Mouse (Mus musculus) kidney, embryonic 14.5 days (tissue): Measurements from ENCODE around the gene Sys1. TPM values are rescaled to one million over a fixed set of nuclear protein-coding genes. Genes with fewer than 3 reads are reported as not detected.
A peak's percentile ranks its signal among the peaks of the same experiment; 100 is the strongest.

Experiments
- ATAC-seq: fragments of 200-750 bp; cut with Nextera tagmentation; 2 replicates; pipeline ENCODE4 v1.8.0; 2017; ENCODE audit warnings: moderate number of reproducible peaks, mild to moderate bottlenecking, moderate TSS enrichment, moderate library complexity; ENCODE audit not compliant: low FRiP score, low TSS enrichment
- H3K27ac ChIP-seq: fragments of 300-500 bp; sonication (generic); 2 replicates; pipeline ENCODE4 v1.5.1; 2014; ENCODE audit warnings: low read depth, mild to moderate bottlenecking, low read length, moderate library complexity, mixed read lengths
- H3K27me3 ChIP-seq: fragments of 300-500 bp; sonication (generic); 2 replicates; pipeline ENCODE4 v1.6.1; 2014; ENCODE audit warnings: mild to moderate bottlenecking, low read length; ENCODE audit not compliant: control insufficient read depth, insufficient read depth
- H3K36me3 ChIP-seq: fragments of 300-500 bp; sonication (generic); 2 replicates; pipeline ENCODE4 v1.6.1; 2014; ENCODE audit warnings: low read length, mixed read lengths; ENCODE audit not compliant: control insufficient read depth, insufficient read depth
- H3K4me1 ChIP-seq: fragments of 300-500 bp; sonication (generic); 2 replicates; pipeline ENCODE4 v1.6.1; 2014; ENCODE audit warnings: low read length, mixed read lengths; ENCODE audit not compliant: control insufficient read depth, insufficient read depth
- H3K4me2 ChIP-seq: fragments of 300-500 bp; sonication (generic); replicated peaks from 2 replicates; pipeline ENCODE4 v1.6.1; 2014; ENCODE audit warnings: low read depth, mild to moderate bottlenecking, low read length
- H3K4me3 ChIP-seq: fragments of 300-500 bp; sonication (generic); 2 replicates; pipeline ENCODE4 v1.5.1; 2014; ENCODE audit warnings: mild to moderate bottlenecking, low read length
- H3K9ac ChIP-seq: fragments of 300-500 bp; sonication (generic); 2 replicates; pipeline ENCODE4 v1.6.1; 2014; ENCODE audit warnings: low read depth, mild to moderate bottlenecking, low read length, moderate library complexity
- H3K9me3 ChIP-seq: fragments of 300-500 bp; sonication (generic); 2 replicates; pipeline ENCODE4 v1.6.1; 2016; ENCODE audit warnings: low read length; ENCODE audit not compliant: control insufficient read depth
- WGBS: fragments of 180-500 bp; shearing (Covaris S2); extraction: QIAGEN DNeasy Blood & Tissue Kit; methylation state at CpG from one replicate; pipeline ENCODE4 v1.1.7; 2014; 5-methylcytosine and 5-hydroxymethylcytosine counted together
- polyA plus RNA-seq: library from polyadenylated mRNA; unstranded; fragments of >200 nt; fragmentation: Nextera tagmentation; extraction: Ambion mirVana; gene quantifications from 2 replicates; pipeline ENCODE4 v1.2.1, GENCODE M21; 2014

Sys1 gene
- polyA plus RNA-seq, 1 experiment from 2014 or later = 69.4 TPM

- Histone ChIP-seq H3K27me3 (no peaks in the 10 kb centered on the region), H3K4me1 (peaks cover 12% of the 10 kb centered on the region), H3K9me3 (no peaks in the 10 kb centered on the region), H3K9ac (no peak overlapping the region), H3K4me2 (no peak overlapping the region), H3K4me3 (no peak overlapping the region), H3K27ac (no peak overlapping the region), H3K36me3 (peaks cover 22% of the 10 kb centered on the region; the same call in 1 of the 2 replicates)
- no peak for ATAC-seq
- 83% methylated on average over 15 of the region's 15 CpGs for WGBS
Measured at GRCm38 (mm10) chr2:164422675-164423393, 33.9 kb upstream of the Sys1 start.

GRCm38 (mm10) chr2:164423464-164423863 is 33.3 kb upstream of the Sys1 start:
- ATAC-seq = no peak
- Histone ChIP-seq H3K4me2 (no peak overlapping the region), H3K9ac (no peak overlapping the region), H3K27me3 (no peaks in the 10 kb centered on the region), H3K9me3 (no peaks in the 10 kb centered on the region), H3K4me1 (peaks cover 11% of the 10 kb centered on the region), H3K27ac (no peak overlapping the region), H3K36me3 (peaks cover 26% of the 10 kb centered on the region; the same call in 1 of the 2 replicates), H3K4me3 (no peak overlapping the region)
- WGBS = 73% methylated on average over 11 of the region's 11 CpGs

- no peak overlapping the region for H3K4me2 ChIP-seq
- H3K9ac ChIP-seq = no peak overlapping the region
- no peak overlapping the region for H3K27ac ChIP-seq
- ATAC-seq = no peak
- peaks cover 34% of the 10 kb centered on the region; the same call in 1 of the 2 replicates for H3K36me3 ChIP-seq
- no peaks in the 10 kb centered on the region for H3K27me3 ChIP-seq
- WGBS = 89% methylated on average over 8 of the region's 8 CpGs
- no peak overlapping the region for H3K4me3 ChIP-seq
- no peaks in the 10 kb centered on the region for H3K9me3 ChIP-seq
- H3K4me1 ChIP-seq = peaks cover 4% of the 10 kb centered on the region; the same call in 1 of the 2 replicates
Measured at GRCm38 (mm10) chr2:164424406-164424805, 32.4 kb upstream of the Sys1 start.

- Histone ChIP-seq H3K36me3 (peaks cover 35% of the 10 kb centered on the region; the same call in 1 of the 2 replicates), H3K9ac (no peak overlapping the region), H3K27ac (no peak overlapping the region), H3K9me3 (no peaks in the 10 kb centered on the region), H3K4me1 (peaks cover under 1% of the 10 kb centered on the region; the same call in 1 of the 2 replicates), H3K4me3 (no peak overlapping the region), H3K4me2 (no peak overlapping the region), H3K27me3 (no peaks in the 10 kb centered on the region)
- no peak for ATAC-seq
- 84% methylated on average over 5 of the region's 5 CpGs for WGBS
Measured at GRCm38 (mm10) chr2:164425401-164425800, 31.4 kb upstream of the Sys1 start.

- no peak overlapping the region for H3K4me3 ChIP-seq
- 26% methylated on average over 12 of the region's 12 CpGs for WGBS
- peak; percentile 51; the same call in 1 of the 2 replicates for ATAC-seq
- peaks cover 35% of the 10 kb centered on the region; the same call in 1 of the 2 replicates for H3K36me3 ChIP-seq
- H3K9ac ChIP-seq = no peak overlapping the region
- no peaks in the 10 kb centered on the region for H3K9me3 ChIP-seq
- H3K27ac ChIP-seq = no peak overlapping the region
- H3K4me1 ChIP-seq = peaks cover 8% of the 10 kb centered on the region
- H3K27me3 ChIP-seq = no peaks in the 10 kb centered on the region
- H3K4me2 ChIP-seq = no peak overlapping the region
Measured at GRCm38 (mm10) chr2:164426121-164426520, 30.6 kb upstream of the Sys1 start.

GRCm38 (mm10) chr2:164426952-164427351 is 29.8 kb upstream of the Sys1 start:
- H3K9ac ChIP-seq = no peak overlapping the region
- peaks cover 35% of the 10 kb centered on the region; the same call in 1 of the 2 replicates for H3K36me3 ChIP-seq
- H3K27ac ChIP-seq = no peak overlapping the region
- no peaks in the 10 kb centered on the region for H3K27me3 ChIP-seq
- H3K4me3 ChIP-seq = no peak overlapping the region
- no peak overlapping the region for H3K4me2 ChIP-seq
- no peaks in the 10 kb centered on the region for H3K9me3 ChIP-seq
- peaks cover 16% of the 10 kb centered on the region for H3K4me1 ChIP-seq
- WGBS = 74% methylated on average over 5 of the region's 5 CpGs
- ATAC-seq = no peak

GRCm38 (mm10) chr2:164428451-164428850 is 28.3 kb upstream of the Sys1 start:
- ATAC-seq = no peak
- 30% methylated on average over 5 of the region's 5 CpGs for WGBS
- peaks cover 31% of the 10 kb centered on the region for H3K4me1 ChIP-seq

GRCm38 (mm10) chr2:164429881-164430615 is 26.7 kb upstream of the Sys1 start:
- no peak for ATAC-seq
- WGBS = 51% methylated on average over 15 of the region's 15 CpGs
- no peak overlapping the region for H3K4me3 ChIP-seq
- H3K4me1 ChIP-seq = peaks cover 47% of the 10 kb centered on the region
- H3K4me2 ChIP-seq = no peak overlapping the region
- no peak overlapping the region for H3K9ac ChIP-seq
- H3K36me3 ChIP-seq = peaks cover 24% of the 10 kb centered on the region; the same call in 1 of the 2 replicates
- no peaks in the 10 kb centered on the region for H3K9me3 ChIP-seq
- no peaks in the 10 kb centered on the region for H3K27me3 ChIP-seq
- no peak overlapping the region; the same call in 1 of the 2 replicates for H3K27ac ChIP-seq

More at GRCm38 (mm10) chr2:164428451-164428850, 28.3 kb upstream of the Sys1 start:
- H3K27me3 ChIP-seq = no peaks in the 10 kb centered on the region
- H3K9ac ChIP-seq = no peak overlapping the region
- H3K4me2 ChIP-seq = no peak overlapping the region
- no peaks in the 10 kb centered on the region for H3K9me3 ChIP-seq
- no peak overlapping the region for H3K27ac ChIP-seq
- H3K36me3 ChIP-seq = peaks cover 35% of the 10 kb centered on the region; the same call in 1 of the 2 replicates
- H3K4me3 ChIP-seq = no peak overlapping the region

GRCm38 (mm10) chr2:164430697-164431096 is 26.1 kb upstream of the Sys1 start:
- Histone ChIP-seq H3K4me1 (peaks cover 53% of the 10 kb centered on the region), H3K36me3 (peaks cover 24% of the 10 kb centered on the region; the same call in 1 of the 2 replicates), H3K9ac (no peak overlapping the region), H3K27me3 (no peaks in the 10 kb centered on the region), H3K4me2 (no peak overlapping the region), H3K27ac (no peak overlapping the region; the same call in 1 of the 2 replicates), H3K4me3 (no peak overlapping the region), H3K9me3 (no peaks in the 10 kb centered on the region)
- 9% methylated on average over 7 of the region's 7 CpGs for WGBS
- ATAC-seq = 0 out of 2 replicates have a peak, but pooled peaks have one; percentile 44
